Mouse (Mus musculus) liver, embryonic 11.5 days (tissue): ENCODE measurements around the gene Efemp2. TPM values are rescaled to one million over a fixed set of nuclear protein-coding genes. Genes with fewer than 3 reads are reported as not detected.

Experiments used
- ATAC-seq: fragments of 200-750 bp; cut with Nextera tagmentation; replicated peaks from 2 replicates; pipeline ENCODE4 v1.8.0; 2017; ENCODE audit warnings: moderate number of reproducible peaks, mild to moderate bottlenecking, moderate TSS enrichment, moderate library complexity; ENCODE audit not compliant: low FRiP score
- DNase-seq: peaks from one replicate; pipeline ENCODE4 v3.0.0-alpha.2; 2017; ENCODE audit warnings: low spot score
- H3K27ac ChIP-seq: fragments of 300-500 bp; sonication (generic); 2 replicates; pipeline ENCODE4 v1.5.1; 2014; ENCODE audit warnings: mild to moderate bottlenecking, low read depth, low read length, control low read depth
- H3K27me3 ChIP-seq: fragments of 300-500 bp; sonication (generic); replicated peaks from 2 replicates; pipeline ENCODE4 v1.6.1; 2014; ENCODE audit warnings: low read length, mixed read lengths; ENCODE audit not compliant: control insufficient read depth, insufficient read depth
- H3K36me3 ChIP-seq: fragments of 300-500 bp; sonication (generic); 2 replicates; pipeline ENCODE4 v1.6.1; 2014; ENCODE audit warnings: mild to moderate bottlenecking, low read length, moderate library complexity, mixed read lengths; ENCODE audit not compliant: control insufficient read depth, insufficient read depth
- H3K4me1 ChIP-seq: fragments of 300-500 bp; sonication (generic); replicated peaks from 2 replicates; pipeline ENCODE4 v1.6.1; 2014; ENCODE audit warnings: low read length, mixed read lengths; ENCODE audit not compliant: control insufficient read depth, insufficient read depth
- H3K4me2 ChIP-seq: fragments of 300-500 bp; sonication (generic); 2 replicates; pipeline ENCODE4 v1.6.1; 2014; ENCODE audit warnings: mild to moderate bottlenecking, control low read depth, moderate library complexity
- H3K4me3 ChIP-seq: fragments of 300-500 bp; sonication (generic); 2 replicates; pipeline ENCODE4 v1.5.1; 2014; ENCODE audit warnings: low read depth, low read length, control low read depth
- H3K9ac ChIP-seq: fragments of 300-500 bp; sonication (generic); 2 replicates; pipeline ENCODE4 v1.6.1; 2014; ENCODE audit warnings: low read depth, low read length, control low read depth
- H3K9me3 ChIP-seq: fragments of 300-500 bp; sonication (generic); 2 replicates; pipeline ENCODE4 v1.6.1; 2016; ENCODE audit warnings: low read length, inconsistent platforms, mixed read lengths; ENCODE audit not compliant: control insufficient read depth
- WGBS: fragments of 180-500 bp; shearing (Covaris S2); extraction: QIAGEN DNeasy Blood & Tissue Kit; methylation state at CpG from one replicate; pipeline ENCODE4 v1.1.7; 2014; 5-methylcytosine and 5-hydroxymethylcytosine counted together
- polyA plus RNA-seq: library from polyadenylated mRNA; unstranded; fragments of >200 nt; fragmentation: Nextera tagmentation; extraction: Ambion mirVana; gene quantifications from 2 replicates; pipeline ENCODE4 v1.2.1, GENCODE M21; 2014

Efemp2 gene
- polyA plus RNA-seq, 1 experiment from 2014 or later, result 55.3 TPM

GRCm38 (mm10) chr19:5477668-5478300 lies 4.0 kb downstream of the Efemp2 start:
- DNase-seq (no peak), ATAC-seq (no peak)
- Histone ChIP-seq H3K27ac (no peak overlapping the region), H3K4me3 (no peak overlapping the region), H3K4me1 (peaks cover 4% of the 10 kb centered on the region; the same call in 1 of the 2 replicates), H3K9ac (no peak overlapping the region), H3K27me3 (no peaks in the 10 kb centered on the region; the same call in 1 of the 2 replicates), H3K4me2 (no peak overlapping the region), H3K36me3 (peaks cover 15% of the 10 kb centered on the region), H3K9me3 (no peaks in the 10 kb centered on the region)
- WGBS, result 89% methylated on average over 18 of the region's 18 CpGs

GRCm38 (mm10) chr19:5480016-5480415 lies 6.3 kb downstream of the Efemp2 start:
- no peak overlapping the region for H3K27ac ChIP-seq
- WGBS, result 80% methylated on average over 10 of the region's 10 CpGs
- no peak for DNase-seq

GRCm38 (mm10) chr19:5481398-5481797 lies 7.6 kb downstream of the Efemp2 start:
- 89% methylated on average over 10 of the region's 10 CpGs for WGBS
- no peak overlapping the region for H3K27ac ChIP-seq
- H3K4me1 ChIP-seq, result no peaks in the 10 kb centered on the region; the same call in 1 of the 2 replicates
- H3K27me3 ChIP-seq, result no peaks in the 10 kb centered on the region
- no peak for DNase-seq
- no peak overlapping the region for H3K4me3 ChIP-seq
- H3K9me3 ChIP-seq, result no peaks in the 10 kb centered on the region
- no peak overlapping the region for H3K4me2 ChIP-seq
- ATAC-seq, result no peak
- H3K36me3 ChIP-seq, result peaks cover 30% of the 10 kb centered on the region
- 0 out of 2 replicates have a peak overlapping the region, but pooled peaks have one; percentile 9 for H3K9ac ChIP-seq

More at GRCm38 (mm10) chr19:5480016-5480415, 6.3 kb downstream of the Efemp2 start:
- no peaks in the 10 kb centered on the region for H3K9me3 ChIP-seq
- H3K4me3 ChIP-seq, result no peak overlapping the region
- H3K27me3 ChIP-seq, result no peaks in the 10 kb centered on the region; the same call in 1 of the 2 replicates
- H3K4me2 ChIP-seq, result no peak overlapping the region
- H3K4me1 ChIP-seq, result no peaks in the 10 kb centered on the region; the same call in 1 of the 2 replicates
- peaks cover 21% of the 10 kb centered on the region for H3K36me3 ChIP-seq
- no peak overlapping the region for H3K9ac ChIP-seq
- no peak for ATAC-seq

- Histone ChIP-seq H3K4me3 (no peak overlapping the region), H3K4me2 (no peak overlapping the region), H3K4me1 (peaks cover 8% of the 10 kb centered on the region), H3K36me3 (peaks cover 26% of the 10 kb centered on the region), H3K9ac (no peak overlapping the region), H3K27me3 (no peaks in the 10 kb centered on the region), H3K9me3 (no peaks in the 10 kb centered on the region), H3K27ac (no peak overlapping the region)
- no peak for DNase-seq
- 92% methylated on average over 19 of the region's 19 CpGs for WGBS
- no peak for ATAC-seq
Measured at GRCm38 (mm10) chr19:5483386-5484359, 9.9 kb downstream of the Efemp2 start.

- Histone ChIP-seq H3K4me2 (no peak overlapping the region), H3K4me1 (peaks cover 9% of the 10 kb centered on the region), H3K9me3 (no peaks in the 10 kb centered on the region), H3K9ac (no peak overlapping the region), H3K27me3 (no peaks in the 10 kb centered on the region), H3K36me3 (peaks cover 24% of the 10 kb centered on the region), H3K27ac (no peak overlapping the region), H3K4me3 (no peak overlapping the region)
- no peak for DNase-seq
- no peak for ATAC-seq
- WGBS, result 90% methylated on average over 5 of the region's 5 CpGs
Measured at GRCm38 (mm10) chr19:5484496-5484895, 10.7 kb downstream of the Efemp2 start.

- H3K36me3 ChIP-seq, result peaks cover 24% of the 10 kb centered on the region
- no peak overlapping the region for H3K4me2 ChIP-seq
- H3K27me3 ChIP-seq, result no peaks in the 10 kb centered on the region
- 93% methylated on average over 8 of the region's 8 CpGs for WGBS
- peaks cover 14% of the 10 kb centered on the region for H3K4me1 ChIP-seq
- no peaks in the 10 kb centered on the region for H3K9me3 ChIP-seq
- ATAC-seq (no peak), DNase-seq (no peak)
- H3K27ac ChIP-seq, result no peak overlapping the region
- H3K9ac ChIP-seq, result no peak overlapping the region
- H3K4me3 ChIP-seq, result no peak overlapping the region
Measured at GRCm38 (mm10) chr19:5485371-5485770, 11.6 kb downstream of the Efemp2 start.

GRCm38 (mm10) chr19:5485821-5486220 lies 12.1 kb downstream of the Efemp2 start:
- Histone ChIP-seq H3K36me3 (peaks cover 24% of the 10 kb centered on the region), H3K4me2 (no peak overlapping the region), H3K9ac (no peak overlapping the region), H3K4me1 (peaks cover 14% of the 10 kb centered on the region), H3K4me3 (no peak overlapping the region), H3K27ac (no peak overlapping the region), H3K9me3 (no peaks in the 10 kb centered on the region), H3K27me3 (no peaks in the 10 kb centered on the region)
- ATAC-seq (no peak), DNase-seq (no peak)
- 89% methylated on average over 7 of the region's 7 CpGs for WGBS

- Histone ChIP-seq H3K27ac (no peak overlapping the region), H3K27me3 (no peaks in the 10 kb centered on the region), H3K36me3 (peaks cover 24% of the 10 kb centered on the region), H3K9ac (no peak overlapping the region), H3K4me2 (no peak overlapping the region), H3K4me1 (peaks cover 14% of the 10 kb centered on the region), H3K9me3 (no peaks in the 10 kb centered on the region), H3K4me3 (no peak overlapping the region)
- WGBS, result 91% methylated on average over 8 of the region's 8 CpGs
- DNase-seq, result no peak
- no peak for ATAC-seq
Measured at GRCm38 (mm10) chr19:5486286-5486685, 12.5 kb downstream of the Efemp2 start.
